Mouse (Mus musculus): Measurements from ENCODE around the gene Rnpep.

DNA sequence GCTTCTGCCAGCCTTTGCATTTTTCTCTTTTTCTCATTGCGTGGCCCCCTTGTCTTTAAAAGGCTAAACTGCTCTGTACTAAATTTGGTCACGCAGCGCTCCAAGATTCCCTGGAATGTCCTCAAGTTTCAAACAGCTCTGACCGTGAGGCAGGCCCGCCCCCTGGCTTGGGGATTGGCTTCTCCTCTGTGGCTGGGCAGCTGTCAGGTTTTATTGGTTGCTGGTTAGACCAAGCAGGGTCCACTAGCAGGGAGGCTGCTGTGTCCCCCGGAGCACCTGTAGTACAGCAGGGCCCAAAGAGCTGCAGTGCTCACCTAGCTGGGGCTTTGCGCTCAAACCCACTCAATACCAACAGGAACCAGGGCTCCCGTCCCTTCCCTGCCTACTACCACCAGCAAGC, 40.7 kb upstream of the Rnpep start, which contains the start of gene Lmod1:
- TF ChIP-seq CTCF (IDR thresholded peaks at IDR 0.05; ENCODE audit: low read depth) (no peak), EP300 (IDR thresholded peaks at IDR 0.05; ENCODE audit: low read depth) (no peak)
